Comparison of ENCODE assay signal across 1 mouse cellular context in the genomic region with DNA sequence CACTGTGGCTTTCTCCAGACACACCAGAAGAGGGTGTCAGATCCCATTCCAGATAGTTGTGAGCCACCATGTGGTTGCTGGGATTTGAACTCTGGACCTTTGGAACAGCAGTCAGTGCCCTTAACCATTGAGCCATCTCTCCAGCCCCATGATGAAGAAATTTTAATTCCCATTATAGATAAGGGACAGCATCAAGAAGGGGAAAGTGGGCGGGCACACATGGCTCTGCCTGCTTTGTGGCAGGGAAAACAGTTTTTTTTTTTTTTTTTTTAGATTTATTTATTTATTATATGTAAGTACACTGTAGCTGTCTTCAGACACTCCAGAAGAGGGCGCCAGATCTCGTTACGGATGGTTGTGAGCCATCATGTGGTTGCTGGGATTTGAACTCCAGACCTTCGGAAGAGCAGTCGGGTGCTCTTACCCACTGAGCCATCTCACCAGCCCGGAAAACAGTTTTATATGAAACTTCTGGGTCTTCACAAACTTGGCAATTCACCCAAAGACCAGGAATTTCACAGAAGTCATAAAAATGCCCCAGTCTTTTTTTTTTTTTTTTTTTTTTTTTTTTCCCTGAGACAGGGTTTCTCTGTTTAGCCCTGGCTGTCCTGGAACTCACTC.
TF ChIP-seq lines count a peak whose summit lies in the region.

No protein-coding gene starts in this region.

TF ChIP-seq in CH12.LX, 34 proteins besides CTCF, POLR2A, EP300 and RAD21:
- TF ChIP-seq ZNF384 (IDR thresholded peaks at IDR 0.05; ENCODE audit: low read depth, low read length) = 0 out of 2 replicates have a peak, but pooled peaks have one; percentile 27
